Mouse (Mus musculus) neural tube, embryonic 11.5 days (tissue): ENCODE measurements around the gene Lrrn2. TPM values are rescaled to one million over a fixed set of nuclear protein-coding genes. Genes with fewer than 3 reads are reported as not detected.
A peak's percentile ranks its signal among the peaks of the same experiment; 100 is the strongest.

Experiments
- ATAC-seq: fragments of 200-750 bp; cut with Nextera tagmentation; 2 replicates; pipeline ENCODE4 v1.8.0; 2017; ENCODE audit warnings: moderate number of reproducible peaks, mild to moderate bottlenecking, moderate TSS enrichment, moderate library complexity; ENCODE audit not compliant: insufficient read depth, low FRiP score, low TSS enrichment
- DNase-seq: peaks from one replicate; pipeline ENCODE4 v3.0.0-alpha.2; 2015; ENCODE audit warnings: low spot score
- H3K27ac ChIP-seq: fragments of 300-500 bp; sonication (generic); 2 replicates; pipeline ENCODE4 v1.5.1; 2014; ENCODE audit warnings: low read depth, mild to moderate bottlenecking, low read length
- H3K27me3 ChIP-seq: fragments of 300-500 bp; sonication (generic); 2 replicates; pipeline ENCODE4 v1.6.1; 2014; ENCODE audit warnings: mild to moderate bottlenecking, low read length, mixed read lengths; ENCODE audit not compliant: control insufficient read depth, insufficient read depth
- H3K36me3 ChIP-seq: fragments of 300-500 bp; sonication (generic); 2 replicates; pipeline ENCODE4 v1.6.1; 2014; ENCODE audit warnings: mild to moderate bottlenecking, low read length, moderate library complexity, mixed read lengths; ENCODE audit not compliant: control insufficient read depth, insufficient read depth
- H3K4me1 ChIP-seq: fragments of 300-500 bp; sonication (generic); 2 replicates; pipeline ENCODE4 v1.6.1; 2014; ENCODE audit warnings: low read length, mixed read lengths; ENCODE audit not compliant: control insufficient read depth, insufficient read depth
- H3K4me2 ChIP-seq: fragments of 300-500 bp; sonication (generic); 2 replicates; pipeline ENCODE4 v1.6.1; 2014; ENCODE audit warnings: low read depth, mild to moderate bottlenecking, moderate library complexity
- H3K4me3 ChIP-seq: fragments of 300-500 bp; sonication (generic); 2 replicates; pipeline ENCODE4 v1.5.1; 2014; ENCODE audit warnings: low read depth, low read length
- H3K9ac ChIP-seq: fragments of 300-500 bp; sonication (generic); 2 replicates; pipeline ENCODE4 v1.6.1; 2014; ENCODE audit warnings: mild to moderate bottlenecking, low read length
- H3K9me3 ChIP-seq: fragments of 300-500 bp; sonication (generic); 2 replicates; pipeline ENCODE4 v1.6.1; 2016; ENCODE audit warnings: low read length; ENCODE audit not compliant: control insufficient read depth
- WGBS: fragments of 180-500 bp; shearing (Covaris S2); extraction: QIAGEN DNeasy Blood & Tissue Kit; methylation state at CpG from one replicate; pipeline ENCODE4 v1.1.7; 2014; 5-methylcytosine and 5-hydroxymethylcytosine counted together
- polyA plus RNA-seq: library from polyadenylated mRNA; unstranded; fragments of >200 nt; fragmentation: Nextera tagmentation; extraction: Ambion mirVana; gene quantifications from 2 replicates; pipeline ENCODE4 v1.2.1, GENCODE M21; 2014

Gene Lrrn2
- polyA plus RNA-seq, 1 experiment from 2014 or later: 8.1 TPM

DNA sequence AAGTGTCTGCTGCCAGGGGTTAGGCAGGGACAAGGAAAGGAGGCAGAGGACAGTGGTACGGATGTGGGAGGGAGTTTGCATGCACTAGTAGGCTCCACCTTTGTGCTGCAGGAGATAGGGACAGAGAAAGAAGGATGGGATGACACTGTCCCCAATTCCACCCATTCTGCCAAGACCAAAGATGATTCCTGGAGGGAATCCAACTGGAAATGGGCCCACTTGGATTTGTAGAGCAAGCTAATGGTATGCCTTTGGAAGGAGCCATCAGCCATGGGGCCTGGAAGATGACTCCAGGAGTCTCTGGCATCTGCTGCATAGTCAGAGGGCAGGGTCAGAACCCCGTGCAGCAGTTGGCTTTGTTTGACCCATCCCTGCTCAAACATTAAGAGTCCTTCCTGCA is 52.3 kb downstream of the Lrrn2 start:
- Histone ChIP-seq H3K36me3 (no peaks in the 10 kb centered on the region), H3K4me2 (no peak overlapping the region), H3K4me1 (peaks cover 6% of the 10 kb centered on the region; the same call in 1 of the 2 replicates), H3K9ac (no peak overlapping the region), H3K4me3 (no peak overlapping the region), H3K9me3 (no peaks in the 10 kb centered on the region), H3K27me3 (no peaks in the 10 kb centered on the region), H3K27ac (no peak overlapping the region)
- 87% methylated on average over 2 of the region's 2 CpGs for WGBS
- ATAC-seq (no peak), DNase-seq (no peak)

DNA sequence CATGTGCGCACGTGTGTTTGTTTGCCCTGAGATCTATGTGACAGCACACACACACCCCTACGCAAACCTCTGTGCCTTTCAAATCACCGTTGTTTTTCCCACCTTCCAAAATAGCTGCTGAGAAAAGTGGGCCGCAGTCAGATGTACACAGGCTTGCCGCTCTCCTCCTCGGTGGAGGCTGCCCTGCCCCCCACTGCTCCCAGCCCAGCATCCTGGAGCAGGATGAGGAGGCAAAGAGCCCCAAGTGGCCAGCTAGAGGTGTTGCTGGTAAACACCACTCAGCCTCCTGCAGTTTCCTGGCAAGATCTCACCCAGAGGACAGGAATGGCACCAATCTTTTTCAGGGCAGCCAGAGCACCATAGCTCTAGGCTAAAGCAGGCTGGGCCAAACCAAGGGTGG is 54.8 kb downstream of the Lrrn2 start:
- peak; percentile 57 for DNase-seq
- H3K9me3 ChIP-seq: no peaks in the 10 kb centered on the region
- H3K4me1 ChIP-seq: no peaks in the 10 kb centered on the region
- H3K27ac ChIP-seq: no peak overlapping the region
- ATAC-seq: peak; percentile 35; the same call in 1 of the 2 replicates
- H3K36me3 ChIP-seq: no peaks in the 10 kb centered on the region
- WGBS: 37% methylated on average over 7 of the region's 7 CpGs
- H3K4me3 ChIP-seq: no peak overlapping the region
- H3K9ac ChIP-seq: no peak overlapping the region
- no peak overlapping the region for H3K4me2 ChIP-seq
- H3K27me3 ChIP-seq: no peaks in the 10 kb centered on the region

DNA sequence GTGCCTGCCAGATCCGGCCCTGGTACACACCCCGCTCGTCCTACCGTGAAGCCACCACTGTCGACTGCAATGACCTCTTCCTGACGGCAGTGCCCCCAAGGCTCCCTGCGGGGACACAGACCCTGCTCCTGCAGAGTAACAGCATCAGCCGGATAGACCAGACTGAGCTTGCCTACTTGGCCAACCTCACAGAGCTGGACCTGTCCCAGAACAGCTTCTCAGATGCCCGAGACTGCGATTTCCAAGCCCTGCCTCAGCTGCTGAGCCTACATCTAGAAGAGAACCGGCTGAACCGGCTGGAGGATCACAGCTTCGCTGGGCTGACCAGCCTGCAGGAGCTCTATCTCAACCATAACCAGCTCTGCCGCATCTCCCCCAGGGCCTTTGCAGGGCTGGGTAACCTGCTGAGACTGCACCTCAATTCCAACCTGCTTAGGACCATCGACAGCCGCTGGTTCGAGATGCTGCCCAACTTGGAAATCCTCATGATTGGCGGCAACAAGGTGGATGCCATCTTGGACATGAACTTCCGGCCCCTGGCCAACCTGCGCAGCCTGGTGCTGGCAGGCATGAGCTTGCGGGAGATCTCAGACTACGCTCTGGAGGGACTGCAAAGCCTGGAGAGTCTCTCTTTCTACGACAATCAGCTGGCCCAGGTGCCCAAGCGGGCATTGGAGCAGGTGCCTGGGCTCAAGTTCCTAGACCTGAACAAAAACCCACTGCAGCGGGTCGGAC is 57.4 kb downstream of the Lrrn2 start:
- ATAC-seq: no peak
- Histone ChIP-seq H3K27ac (no peak overlapping the region), H3K4me3 (no peak overlapping the region), H3K4me1 (no peaks in the 10 kb centered on the region), H3K9ac (no peak overlapping the region), H3K4me2 (no peak overlapping the region), H3K36me3 (no peaks in the 10 kb centered on the region), H3K9me3 (no peaks in the 10 kb centered on the region), H3K27me3 (no peaks in the 10 kb centered on the region)
- DNase-seq: no peak
- 87% methylated on average over 26 of the region's 26 CpGs for WGBS

DNA sequence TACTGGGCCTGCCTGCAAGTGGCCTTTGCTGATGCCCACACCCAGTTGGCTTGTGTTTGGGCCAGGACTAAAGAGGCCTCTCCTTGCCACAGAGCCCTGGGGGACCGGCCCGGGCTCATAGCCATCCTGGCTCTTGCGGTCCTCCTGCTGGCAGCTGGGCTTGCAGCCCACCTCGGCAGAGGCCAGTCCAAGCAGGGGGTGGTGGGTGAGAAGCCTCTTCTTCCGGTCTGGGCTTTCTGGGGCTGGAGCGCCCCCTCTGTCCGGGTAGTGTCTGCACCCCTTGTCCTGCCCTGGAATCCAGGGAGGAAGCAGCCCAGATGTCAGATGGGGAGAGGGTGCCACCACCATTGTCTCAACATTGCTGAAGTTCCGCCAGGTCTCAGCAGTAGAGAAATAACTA is 58.9 kb downstream of the Lrrn2 start:
- Histone ChIP-seq H3K4me3 (no peak overlapping the region), H3K9me3 (no peaks in the 10 kb centered on the region), H3K4me2 (no peak overlapping the region), H3K9ac (no peak overlapping the region), H3K27me3 (no peaks in the 10 kb centered on the region), H3K27ac (no peak overlapping the region), H3K4me1 (no peaks in the 10 kb centered on the region), H3K36me3 (no peaks in the 10 kb centered on the region)
- no peak for ATAC-seq
- no peak for DNase-seq
- 81% methylated on average over 8 of the region's 8 CpGs for WGBS

DNA sequence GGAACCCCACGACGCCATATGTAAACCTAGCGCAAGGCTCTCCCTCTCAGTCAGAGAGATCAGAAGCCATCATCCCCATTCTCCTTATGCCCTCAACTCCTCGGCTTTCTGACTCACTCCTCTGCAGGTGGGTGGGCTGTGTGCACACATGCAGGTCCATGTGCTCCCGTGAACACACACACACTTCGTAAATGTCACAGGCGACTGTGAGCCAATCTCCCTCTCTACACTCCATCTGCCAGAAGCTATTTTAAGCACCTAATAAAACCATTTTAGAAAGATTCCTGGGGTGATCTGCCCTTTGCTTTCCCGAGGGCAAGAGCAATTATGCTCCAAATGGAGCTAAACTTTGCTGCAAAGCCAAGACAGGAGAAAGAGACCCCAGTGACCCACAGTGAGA is 65.8 kb downstream of the Lrrn2 start:
- DNase-seq: no peak
- Histone ChIP-seq H3K27ac (no peak overlapping the region), H3K4me1 (no peaks in the 10 kb centered on the region), H3K27me3 (no peaks in the 10 kb centered on the region), H3K9ac (no peak overlapping the region), H3K36me3 (no peaks in the 10 kb centered on the region), H3K9me3 (no peaks in the 10 kb centered on the region), H3K4me2 (no peak overlapping the region), H3K4me3 (no peak overlapping the region)
- WGBS: 30% methylated on average over 8 of the region's 8 CpGs
- ATAC-seq: no peak

DNA sequence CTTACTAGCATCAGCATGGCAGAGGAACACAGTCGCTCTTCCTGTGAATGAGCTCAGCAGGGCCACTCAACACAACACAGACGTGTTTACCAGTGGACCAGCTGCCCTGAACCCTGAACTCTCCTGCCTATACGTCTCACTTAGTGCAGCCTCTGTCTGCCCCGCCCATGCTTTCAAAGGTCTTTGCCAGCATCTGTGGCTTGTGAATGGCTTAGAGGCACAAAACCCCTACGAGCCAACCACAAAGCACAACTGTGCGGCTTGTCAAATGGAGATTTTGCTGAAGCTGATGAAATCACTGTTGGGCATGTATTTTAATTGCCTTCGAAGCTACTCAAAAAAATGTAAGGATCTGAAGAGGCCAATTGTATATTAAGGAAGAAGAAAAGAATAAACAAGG is 67.7 kb downstream of the Lrrn2 start:
- Histone ChIP-seq H3K27me3 (no peaks in the 10 kb centered on the region), H3K9ac (no peak overlapping the region), H3K36me3 (no peaks in the 10 kb centered on the region), H3K9me3 (no peaks in the 10 kb centered on the region), H3K4me1 (no peaks in the 10 kb centered on the region), H3K4me3 (no peak overlapping the region), H3K4me2 (no peak overlapping the region), H3K27ac (no peak overlapping the region)
- DNase-seq (no peak), ATAC-seq (no peak)
- WGBS: 45% methylated on average over 7 of the region's 7 CpGs

DNA sequence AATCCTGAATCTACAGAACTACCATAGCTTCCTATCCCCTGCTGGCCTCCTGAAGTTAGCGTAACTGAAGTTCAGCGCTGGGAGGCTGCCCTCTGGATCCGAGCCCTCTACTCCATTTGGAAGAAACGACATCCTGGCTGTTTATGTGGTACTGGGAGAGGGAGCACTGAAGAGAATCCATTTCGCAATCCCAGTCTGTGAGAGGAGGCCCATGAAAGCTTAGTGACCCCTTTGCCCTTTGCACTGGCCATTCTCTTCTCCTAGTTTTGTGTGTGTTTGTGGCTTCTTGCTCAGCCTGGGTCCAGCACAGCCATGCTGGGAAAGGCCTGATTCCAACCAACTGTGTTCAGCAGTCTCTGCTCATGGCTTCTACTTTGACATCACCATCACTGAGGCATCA is 76.7 kb downstream of the Lrrn2 start:
- Histone ChIP-seq H3K4me2 (no peak overlapping the region), H3K9ac (no peak overlapping the region), H3K9me3 (no peaks in the 10 kb centered on the region), H3K4me1 (no peaks in the 10 kb centered on the region), H3K27me3 (no peaks in the 10 kb centered on the region), H3K36me3 (no peaks in the 10 kb centered on the region), H3K27ac (no peak overlapping the region), H3K4me3 (no peak overlapping the region)
- DNase-seq (no peak), ATAC-seq (no peak)
- WGBS: 81% methylated on average over 5 of the region's 5 CpGs

DNA sequence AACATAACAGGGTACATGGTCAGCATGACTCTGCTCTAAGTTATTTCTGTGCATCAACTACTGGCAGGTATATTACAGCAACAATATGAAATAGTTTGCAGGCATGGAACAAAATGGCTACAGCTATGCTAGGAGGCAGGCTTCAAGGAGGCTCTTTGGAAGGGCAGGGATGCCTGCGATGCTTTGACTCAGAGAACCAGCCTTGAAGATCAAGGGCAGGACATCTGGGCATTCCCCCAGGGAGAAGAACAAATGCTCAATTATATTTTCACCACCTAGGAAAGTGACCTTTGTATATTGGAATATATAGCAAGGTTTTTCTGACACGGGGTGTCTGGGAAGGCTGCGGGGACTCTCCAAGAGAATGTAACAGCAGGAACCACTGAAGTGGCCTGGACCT is 81.7 kb downstream of the Lrrn2 start:
- no peak overlapping the region for H3K4me3 ChIP-seq
- no peak overlapping the region for H3K27ac ChIP-seq
- ATAC-seq (no peak), DNase-seq (no peak)
- 0 out of 2 replicates have a peak, but pooled peaks cover 2% of the 10 kb centered on the region for H3K9me3 ChIP-seq
- H3K4me2 ChIP-seq: no peak overlapping the region
- WGBS: 91% methylated on average over 3 of the region's 3 CpGs
- no peak overlapping the region for H3K9ac ChIP-seq
- no peaks in the 10 kb centered on the region for H3K36me3 ChIP-seq
- no peaks in the 10 kb centered on the region for H3K4me1 ChIP-seq
- H3K27me3 ChIP-seq: no peaks in the 10 kb centered on the region

DNA sequence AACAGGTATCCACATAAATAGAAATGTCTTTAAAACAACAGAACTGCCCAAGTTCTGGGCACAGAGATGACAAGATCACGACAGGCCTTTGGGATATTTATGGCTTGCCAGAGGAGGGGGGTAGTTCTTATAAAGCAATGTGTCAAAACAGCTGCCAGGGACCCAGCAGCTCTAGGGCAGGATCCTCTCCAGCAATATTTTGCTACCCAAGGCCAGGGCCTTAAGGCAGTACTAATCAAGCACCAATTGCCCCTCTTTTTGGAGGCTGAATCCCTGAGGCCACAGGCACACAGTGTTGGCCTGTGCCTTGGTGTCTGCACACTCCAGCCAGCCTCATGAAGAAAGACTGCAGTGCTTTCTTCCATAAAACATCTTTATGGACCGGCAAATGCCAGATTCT is 84.0 kb downstream of the Lrrn2 start:
- DNase-seq (no peak), ATAC-seq (no peak)
- Histone ChIP-seq H3K4me3 (no peak overlapping the region), H3K9ac (no peak overlapping the region), H3K4me1 (no peaks in the 10 kb centered on the region), H3K4me2 (no peak overlapping the region), H3K36me3 (no peaks in the 10 kb centered on the region), H3K9me3 (0 out of 2 replicates have a peak, but pooled peaks cover 3% of the 10 kb centered on the region), H3K27me3 (no peaks in the 10 kb centered on the region), H3K27ac (no peak overlapping the region)
- WGBS: 91% methylated on average over 2 of the region's 2 CpGs
